Mouse (Mus musculus) forebrain, embryonic 15.5 days (tissue): Measurements from ENCODE around the gene Ppp1r9b. TPM values are rescaled to one million over a fixed set of nuclear protein-coding genes. Genes with fewer than 3 reads are reported as not detected.

Source experiments
- ATAC-seq: fragments of 200-750 bp; cut with Nextera tagmentation; replicated peaks from 2 replicates; pipeline ENCODE4 v1.8.0; 2017; ENCODE audit warnings: mild to moderate bottlenecking, moderate TSS enrichment, moderate library complexity
- H3K27ac ChIP-seq: fragments of 300-500 bp; sonication (generic); replicated peaks from 2 replicates; pipeline ENCODE4 v1.5.1; 2015; ENCODE audit warnings: mild to moderate bottlenecking, inconsistent platforms
- H3K27me3 ChIP-seq: fragments of 300-500 bp; sonication (generic); 2 replicates; pipeline ENCODE4 v1.6.1; 2015; ENCODE audit warnings: inconsistent platforms
- H3K36me3 ChIP-seq: fragments of 300-500 bp; sonication (generic); 2 replicates; pipeline ENCODE4 v1.6.1; 2015; ENCODE audit warnings: mild to moderate bottlenecking, inconsistent platforms
- H3K4me1 ChIP-seq: fragments of 300-500 bp; sonication (generic); 2 replicates; pipeline ENCODE4 v1.6.1; 2015; ENCODE audit warnings: inconsistent platforms
- H3K4me2 ChIP-seq: fragments of 300-500 bp; sonication (generic); replicated peaks from 2 replicates; pipeline ENCODE4 v1.6.1; 2015; ENCODE audit warnings: mild to moderate bottlenecking, inconsistent platforms
- H3K4me3 ChIP-seq: fragments of 300-500 bp; sonication (generic); 2 replicates; pipeline ENCODE4 v1.5.1; 2015; ENCODE audit warnings: mild to moderate bottlenecking, inconsistent platforms
- H3K9ac ChIP-seq: fragments of 300-500 bp; sonication (generic); replicated peaks from 2 replicates; pipeline ENCODE4 v1.6.1; 2015; ENCODE audit warnings: mild to moderate bottlenecking, inconsistent platforms
- H3K9me3 ChIP-seq: fragments of 300-500 bp; sonication (generic); 2 replicates; pipeline ENCODE4 v1.6.1; 2016; ENCODE audit warnings: inconsistent platforms
- WGBS: fragments of 180-500 bp; shearing (Covaris S2); methylation state at CpG from one replicate; pipeline ENCODE4 v1.1.7; 2015; ENCODE audit warnings: mixed read lengths; 5-methylcytosine and 5-hydroxymethylcytosine counted together
- polyA plus RNA-seq: library from polyadenylated mRNA; unstranded; fragments of >200 nt; fragmentation: Nextera tagmentation; extraction: Ambion mirVana; gene quantifications from 2 replicates; pipeline ENCODE4 v1.2.1, GENCODE M21; 2015

Ppp1r9b gene
- polyA plus RNA-seq, 1 experiment from 2014 or later: 23.0 TPM

DNA sequence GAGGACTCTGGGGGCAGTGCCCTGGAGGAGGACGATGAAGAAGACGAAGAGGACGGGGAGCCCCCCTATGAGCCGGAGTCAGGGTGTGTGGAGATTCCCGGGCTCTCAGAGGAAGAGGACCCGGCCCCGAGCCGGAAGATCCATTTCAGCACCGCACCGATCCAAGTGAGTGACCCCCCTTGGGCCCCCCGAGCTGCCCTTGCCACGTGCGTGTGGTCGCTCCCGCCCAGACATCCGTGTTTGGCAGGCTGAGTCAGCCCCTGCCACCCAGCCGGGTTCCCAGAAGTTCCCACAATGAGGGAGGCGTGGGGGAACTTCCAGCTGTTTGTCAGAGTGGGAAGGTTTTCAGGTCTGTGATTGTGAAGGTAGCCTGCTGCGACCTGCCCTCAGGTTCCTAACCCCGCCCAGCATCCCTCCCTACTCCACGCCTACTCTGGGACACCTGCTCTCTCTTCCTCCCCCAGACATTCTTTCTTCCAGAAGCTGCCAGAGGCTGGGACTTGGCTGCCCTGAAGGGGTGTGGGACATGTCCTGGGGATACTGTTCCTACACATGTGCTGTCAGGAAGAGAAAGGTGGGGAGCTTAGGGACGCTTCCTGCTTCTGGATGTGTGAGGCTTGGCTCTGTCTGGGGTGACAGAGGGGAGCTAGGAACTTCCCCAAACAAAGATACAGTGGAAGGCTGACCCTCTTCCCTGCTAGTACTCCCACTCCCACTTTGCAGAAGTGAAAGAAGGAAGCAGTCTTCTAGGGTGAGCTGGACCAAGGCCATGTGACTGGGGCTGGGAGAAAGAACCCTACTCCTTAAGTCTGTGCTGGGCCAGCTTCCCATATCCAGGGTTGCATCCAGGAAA lies 2.1 kb downstream of the Ppp1r9b start:
- Histone ChIP-seq H3K4me2 (peak overlapping the region; percentile 96), H3K36me3 (peaks cover 17% of the 10 kb centered on the region), H3K4me1 (peaks cover 81% of the 10 kb centered on the region), H3K9ac (peak overlapping the region; percentile 97), H3K4me3 (peak overlapping the region; percentile 95), H3K9me3 (no peaks in the 10 kb centered on the region), H3K27me3 (no peaks in the 10 kb centered on the region), H3K27ac (peak overlapping the region; percentile 96; the same call in 1 of the 2 replicates)
- ATAC-seq: no peak
- 1% methylated on average over 22 of the region's 22 CpGs for WGBS

DNA sequence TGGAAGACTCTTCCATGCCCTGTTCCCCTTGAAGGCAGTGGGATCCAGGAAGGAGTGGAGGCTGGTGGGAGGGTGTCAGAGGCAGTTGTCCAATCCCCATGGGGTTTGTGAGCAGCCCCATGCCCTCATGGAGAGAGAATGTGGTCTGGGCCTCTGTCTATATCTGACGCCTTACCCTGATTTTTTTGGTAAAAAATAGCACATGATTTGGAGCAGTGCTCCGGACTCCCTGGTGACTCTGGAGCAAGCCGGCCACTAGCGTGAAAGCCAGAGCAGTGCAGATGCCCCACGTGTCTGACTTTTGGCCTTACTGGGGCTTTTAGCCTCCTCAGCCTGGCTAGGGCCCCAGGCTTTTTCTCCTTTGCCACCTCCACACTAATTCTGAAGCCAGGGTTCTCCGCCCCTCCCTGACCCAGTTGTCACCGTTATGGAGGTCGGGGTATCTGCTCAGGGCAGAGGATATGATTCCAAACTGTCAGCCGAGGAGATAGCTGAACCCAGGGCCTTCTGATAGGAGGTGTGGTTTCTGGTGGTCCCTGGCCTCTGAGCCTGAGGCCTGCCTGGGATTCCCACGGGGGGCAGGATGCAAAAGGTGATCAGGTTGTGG lies 3.5 kb downstream of the Ppp1r9b start:
- H3K27me3 ChIP-seq: no peaks in the 10 kb centered on the region
- H3K36me3 ChIP-seq: peaks cover 26% of the 10 kb centered on the region
- no peaks in the 10 kb centered on the region for H3K9me3 ChIP-seq
- ATAC-seq: no peak
- peak overlapping the region; percentile 97 for H3K9ac ChIP-seq
- peak overlapping the region; percentile 96 for H3K4me2 ChIP-seq
- peaks cover 81% of the 10 kb centered on the region for H3K4me1 ChIP-seq
- WGBS: 56% methylated on average over 10 of the region's 10 CpGs
- peak overlapping the region; percentile 95 for H3K4me3 ChIP-seq
- H3K27ac ChIP-seq: no peak overlapping the region

- peak overlapping the region; percentile 96 for H3K4me2 ChIP-seq
- H3K9ac ChIP-seq: peak overlapping the region; percentile 97; the same call in 1 of the 2 replicates
- H3K27me3 ChIP-seq: no peaks in the 10 kb centered on the region
- H3K27ac ChIP-seq: no peak overlapping the region
- H3K4me1 ChIP-seq: peaks cover 76% of the 10 kb centered on the region
- H3K36me3 ChIP-seq: peaks cover 34% of the 10 kb centered on the region
- WGBS: 86% methylated on average over 11 of the region's 11 CpGs
- no peaks in the 10 kb centered on the region for H3K9me3 ChIP-seq
- no peak for ATAC-seq
- peak overlapping the region; percentile 95 for H3K4me3 ChIP-seq
These were observed 4.3 kb downstream of the Ppp1r9b start for GRCm38 (mm10) chr11:94994947-94995772.

- no peak for ATAC-seq
- no peak overlapping the region for H3K4me3 ChIP-seq
- H3K4me2 ChIP-seq: peak overlapping the region; percentile 96
- no peak overlapping the region for H3K27ac ChIP-seq
- no peaks in the 10 kb centered on the region for H3K27me3 ChIP-seq
- H3K9me3 ChIP-seq: no peaks in the 10 kb centered on the region
- peaks cover 41% of the 10 kb centered on the region for H3K36me3 ChIP-seq
- 0 out of 2 replicates have a peak overlapping the region, but pooled peaks have one; percentile 97 for H3K9ac ChIP-seq
- peaks cover 80% of the 10 kb centered on the region for H3K4me1 ChIP-seq
- WGBS: 83% methylated on average over 8 of the region's 8 CpGs
These were observed 5.3 kb downstream of the Ppp1r9b start for GRCm38 (mm10) chr11:94996101-94996500.

GRCm38 (mm10) chr11:94996984-94997383 lies 6.1 kb downstream of the Ppp1r9b start:
- no peak for ATAC-seq
- Histone ChIP-seq H3K36me3 (peaks cover 48% of the 10 kb centered on the region), H3K4me1 (peaks cover 80% of the 10 kb centered on the region)

DNA sequence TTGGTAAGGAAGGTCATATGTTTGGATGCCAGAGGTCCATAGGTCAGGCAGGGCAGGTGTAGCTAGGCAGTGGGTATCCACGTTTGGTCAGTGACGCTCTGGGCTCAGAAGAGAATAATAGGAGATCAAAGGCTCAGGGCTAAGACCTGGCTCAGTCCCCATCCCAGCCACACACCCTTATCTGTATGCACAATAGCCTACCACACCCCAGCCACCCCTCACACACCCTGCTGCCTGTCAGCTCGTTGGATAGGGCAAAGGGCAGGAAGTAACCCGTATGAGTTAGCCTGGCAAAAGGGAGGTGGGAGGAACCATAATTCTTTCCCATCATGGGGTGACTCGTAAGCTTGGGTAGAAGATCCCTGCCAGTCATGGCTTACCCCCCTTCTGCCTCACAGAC lies 6.8 kb downstream of the Ppp1r9b start:
- WGBS: 60% methylated on average over 5 of the region's 5 CpGs
- no peak overlapping the region for H3K9ac ChIP-seq
- H3K4me2 ChIP-seq: no peak overlapping the region
- peak overlapping the region; percentile 56 for H3K27ac ChIP-seq
- H3K9me3 ChIP-seq: no peaks in the 10 kb centered on the region
- no peak for ATAC-seq
- H3K27me3 ChIP-seq: no peaks in the 10 kb centered on the region
- H3K36me3 ChIP-seq: peaks cover 54% of the 10 kb centered on the region
- H3K4me1 ChIP-seq: peaks cover 75% of the 10 kb centered on the region
- no peak overlapping the region for H3K4me3 ChIP-seq

More at GRCm38 (mm10) chr11:94996984-94997383, 6.1 kb downstream of the Ppp1r9b start:
- H3K9ac ChIP-seq: no peak overlapping the region
- no peaks in the 10 kb centered on the region for H3K9me3 ChIP-seq
- H3K27me3 ChIP-seq: no peaks in the 10 kb centered on the region
- WGBS: 93% methylated on average over 6 of the region's 6 CpGs
- no peak overlapping the region for H3K27ac ChIP-seq
- no peak overlapping the region for H3K4me3 ChIP-seq
- H3K4me2 ChIP-seq: no peak overlapping the region

DNA sequence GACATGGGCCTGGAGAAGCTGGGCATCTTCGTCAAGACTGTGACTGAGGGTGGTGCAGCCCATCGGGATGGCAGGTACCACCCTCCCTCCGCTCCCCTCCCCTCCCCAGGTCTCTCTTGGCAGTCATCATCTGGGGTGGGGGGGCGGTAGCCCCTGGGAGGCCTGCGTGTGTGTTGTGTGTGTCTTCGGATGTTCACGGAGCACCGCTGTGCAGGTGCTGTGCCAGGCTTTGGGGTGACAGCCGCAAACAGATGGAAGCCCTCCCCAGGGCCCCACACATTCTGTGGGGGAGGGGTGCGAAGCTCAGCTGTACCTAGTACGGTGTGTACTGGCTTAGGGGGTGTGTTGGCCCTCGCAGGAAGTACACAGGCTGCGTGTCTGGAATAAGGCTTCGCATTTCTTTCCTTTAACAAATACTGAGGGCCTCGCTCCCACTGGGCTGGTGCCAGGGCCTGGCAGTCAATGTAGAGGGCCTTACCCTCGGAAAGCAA lies 7.3 kb downstream of the Ppp1r9b start:
- Histone ChIP-seq H3K4me2 (0 out of 2 replicates have a peak overlapping the region, but pooled peaks have one; percentile 6), H3K4me1 (peaks cover 70% of the 10 kb centered on the region), H3K27ac (peak overlapping the region; percentile 56), H3K36me3 (peaks cover 59% of the 10 kb centered on the region), H3K4me3 (no peak overlapping the region), H3K9ac (no peak overlapping the region), H3K27me3 (no peaks in the 10 kb centered on the region), H3K9me3 (no peaks in the 10 kb centered on the region)
- peak; percentile 39 for ATAC-seq
- WGBS: 61% methylated on average over 16 of the region's 16 CpGs

- Histone ChIP-seq H3K27ac (peak overlapping the region; percentile 36; the same call in 1 of the 2 replicates), H3K36me3 (peaks cover 70% of the 10 kb centered on the region), H3K9ac (0 out of 2 replicates have a peak overlapping the region, but pooled peaks have one; percentile 12), H3K9me3 (no peaks in the 10 kb centered on the region), H3K4me2 (no peak overlapping the region), H3K4me3 (no peak overlapping the region), H3K4me1 (peaks cover 55% of the 10 kb centered on the region), H3K27me3 (no peaks in the 10 kb centered on the region)
- 80% methylated on average over 8 of the region's 8 CpGs for WGBS
- ATAC-seq: no peak
These were observed 9.3 kb downstream of the Ppp1r9b start for GRCm38 (mm10) chr11:95000128-95000527.

DNA sequence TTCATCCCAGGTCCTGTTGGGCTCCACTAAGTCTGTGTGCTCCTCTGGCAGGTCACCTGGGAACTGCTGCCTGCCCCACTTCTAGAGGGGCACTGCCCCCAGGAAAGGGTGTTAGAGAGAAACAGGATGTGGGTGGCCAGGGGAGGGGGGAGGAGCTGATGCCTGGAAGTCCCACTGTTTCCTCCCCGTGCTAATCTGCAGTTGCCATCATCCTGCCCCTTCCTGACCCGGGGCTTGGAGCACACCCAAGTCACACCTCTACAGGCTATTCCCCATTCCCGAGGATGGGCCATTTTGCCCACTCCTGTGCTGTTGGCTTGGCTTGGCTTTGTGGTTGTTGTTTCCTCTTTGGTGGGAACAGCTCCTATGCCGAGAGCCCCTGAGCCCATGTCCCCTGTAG lies 9.7 kb downstream of the Ppp1r9b start:
- 41% methylated on average over 4 of the region's 4 CpGs for WGBS
- Histone ChIP-seq H3K27ac (peak overlapping the region; percentile 36), H3K9ac (peak overlapping the region; percentile 12; the same call in 1 of the 2 replicates), H3K36me3 (peaks cover 73% of the 10 kb centered on the region), H3K9me3 (no peaks in the 10 kb centered on the region), H3K4me1 (peaks cover 52% of the 10 kb centered on the region), H3K27me3 (no peaks in the 10 kb centered on the region), H3K4me3 (no peak overlapping the region), H3K4me2 (no peak overlapping the region)
- 0 out of 2 replicates have a peak, but pooled peaks have one; percentile 0 for ATAC-seq

- Histone ChIP-seq H3K36me3 (peaks cover 77% of the 10 kb centered on the region), H3K4me2 (no peak overlapping the region), H3K4me1 (peaks cover 52% of the 10 kb centered on the region), H3K9me3 (no peaks in the 10 kb centered on the region), H3K9ac (no peak overlapping the region), H3K27ac (peak overlapping the region; percentile 36), H3K27me3 (no peaks in the 10 kb centered on the region), H3K4me3 (no peak overlapping the region)
- peak; percentile 49 for ATAC-seq
- 2% methylated on average over 8 of the region's 8 CpGs for WGBS
These were observed 10.2 kb downstream of the Ppp1r9b start for GRCm38 (mm10) chr11:95001058-95001457.

DNA sequence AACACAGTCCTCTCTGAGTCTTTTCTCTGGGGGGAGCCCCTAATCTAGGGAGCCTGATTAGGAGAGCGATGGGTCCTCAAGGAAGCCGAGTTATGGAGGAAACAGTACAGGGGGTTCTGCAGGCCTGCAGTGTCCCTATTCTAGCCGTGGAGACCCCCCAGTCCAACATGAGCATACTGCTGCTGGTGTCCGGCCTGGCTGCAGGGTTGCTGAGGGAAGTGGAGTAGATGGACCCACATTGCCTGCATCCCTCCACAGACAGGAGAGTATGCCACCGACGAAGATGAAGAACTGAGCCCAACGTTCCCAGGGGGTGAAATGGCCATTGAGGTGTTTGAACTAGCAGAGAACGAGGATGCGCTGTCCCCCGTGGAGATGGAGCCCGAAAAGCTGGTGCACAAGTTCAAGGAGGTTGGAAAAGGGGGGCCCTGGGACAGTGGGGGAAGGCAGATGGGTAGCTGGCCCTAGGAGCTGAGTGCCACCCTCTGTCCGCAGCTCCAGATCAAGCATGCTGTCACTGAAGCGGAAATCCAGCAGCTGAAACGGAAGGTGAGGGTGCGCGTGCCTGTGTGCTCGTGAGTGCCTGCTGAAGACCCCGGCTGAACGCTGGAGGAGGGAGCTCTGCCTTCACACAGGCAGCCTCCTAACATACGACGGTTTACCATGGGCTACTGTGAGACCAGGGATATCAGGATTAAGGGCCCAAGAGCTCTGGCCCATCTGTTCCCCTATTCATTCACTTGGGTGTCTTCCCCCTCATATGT lies 10.9 kb downstream of the Ppp1r9b start:
- Histone ChIP-seq H3K4me2 (no peak overlapping the region), H3K4me3 (no peak overlapping the region), H3K27ac (no peak overlapping the region), H3K9me3 (no peaks in the 10 kb centered on the region), H3K27me3 (no peaks in the 10 kb centered on the region), H3K4me1 (peaks cover 52% of the 10 kb centered on the region), H3K36me3 (peaks cover 71% of the 10 kb centered on the region), H3K9ac (no peak overlapping the region)
- whole genome bisulfite sequencing: 88% methylated on average over 21 of the region's 21 CpGs
- no peak for ATAC-seq
